Mouse (Mus musculus) testis, adult 2 months (tissue): ENCODE measurements around the gene Lilr4b.
"Not testable (repeated sequence)": the region's sequence is repeated elsewhere in the genome, so short reads cannot be mapped to it uniquely, and the experiment has no call there.

Experiments used
- CTCF ChIP-seq: fragments of 200-500 bp; IDR thresholded peaks from 2 replicates; pipeline ENCODE4 v1.5.1; 2012; ENCODE audit warnings: low read depth, mild to moderate bottlenecking, inconsistent platforms, low read length, moderate library complexity; ENCODE audit not compliant: control insufficient read depth, insufficient read depth, insufficient replicate concordance
- POLR2A ChIP-seq: fragments of 200-500 bp; IDR thresholded peaks from 2 replicates; pipeline ENCODE4 v1.6.1; 2012; ENCODE audit warnings: low read depth, mild to moderate bottlenecking, inconsistent platforms, low read length, moderate library complexity; ENCODE audit not compliant: control insufficient read depth

DNA sequence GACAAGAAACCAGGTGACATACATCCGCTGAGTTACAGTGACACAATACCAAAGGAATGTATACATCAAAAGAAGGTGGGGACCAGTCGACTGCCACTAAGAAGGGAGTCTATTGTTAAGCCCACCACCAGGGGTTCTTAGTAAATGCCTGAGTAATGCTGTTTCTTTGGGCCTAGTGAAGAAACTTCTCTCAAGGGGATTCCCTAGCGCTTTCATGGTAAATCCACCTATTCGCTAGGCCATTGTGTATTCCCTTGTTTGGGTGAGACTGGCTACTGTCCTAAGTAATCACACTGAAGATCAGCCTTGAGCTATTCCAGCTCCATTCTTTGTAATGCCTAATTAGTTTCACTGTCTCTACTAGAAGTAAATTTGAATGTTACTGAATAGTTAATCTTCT, 16.6 kb upstream of the Lilr4b start:
- not testable (repeated sequence) for TF ChIP-seq CTCF, POLR2A
